Mouse (Mus musculus): ENCODE data around the gene Rdh5. TPM values are rescaled to one million over a fixed set of nuclear protein-coding genes. Genes with fewer than 3 reads are reported as not detected.

Gene Rdh5
- total RNA-seq, 2 experiments from 2014 or later, result 9.8 to 11.8 TPM

- no peak for DNase-seq (ENCODE audit: low spot score in 2 of 2)
These were observed 44.4 kb downstream of the Rdh5 start for GRCm38 (mm10) chr10:128878291-128878690.

- no peak for DNase-seq (ENCODE audit: low spot score in 2 of 2)
These were observed 52.3 kb downstream of the Rdh5 start for GRCm38 (mm10) chr10:128870341-128870740.

DNA sequence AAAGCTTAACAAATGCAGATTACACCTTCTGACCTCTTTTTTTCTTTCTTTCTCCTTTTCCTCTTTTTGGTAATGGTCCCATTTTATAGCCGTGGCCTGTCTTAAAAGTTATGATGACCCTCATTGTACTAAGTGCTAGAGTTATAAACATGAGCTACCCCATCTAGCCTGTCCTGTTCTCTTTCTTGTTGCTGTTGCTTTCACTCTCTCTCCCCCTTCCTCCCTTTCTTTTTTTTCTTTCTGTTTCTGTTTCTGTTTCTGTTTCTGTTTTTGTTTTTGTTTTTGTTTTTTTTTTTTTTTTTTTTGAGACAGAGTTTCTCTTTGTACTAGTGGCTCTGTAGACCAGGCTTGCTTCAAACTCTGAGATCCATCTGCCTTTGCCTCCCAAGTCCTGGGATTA is 56.2 kb downstream of the Rdh5 start:
- no peak for DNase-seq (ENCODE audit: low spot score in 2 of 2)

GRCm38 (mm10) chr10:128866042-128866441 is 56.6 kb downstream of the Rdh5 start:
- DNase-seq (ENCODE audit: low spot score in 2 of 2), result no peak

Other genes with a start within 250 kb of the Rdh5 start
- gene Suox, start 248.8 kb downstream of the Rdh5 start, total RNA-seq (2021), result 10 to 100 TPM; 29.4 to 37.6 TPM
- gene Rab5b, start 226.6 kb downstream of the Rdh5 start, total RNA-seq (2021), result 100 to 1,000 TPM; 112 to 122 TPM
- gene Pmel, start 218.7 kb downstream of the Rdh5 start, total RNA-seq (2021), result 1 to 10 TPM in 1 of 2 experiments, under 1 TPM in 1; 0.42 to 1.1 TPM
- gene Cdk2, start 217.9 kb downstream of the Rdh5 start, total RNA-seq (2021), result 10 to 100 TPM; 12.8 to 13.1 TPM
- gene Dgka, start 178.0 kb downstream of the Rdh5 start, total RNA-seq (2021), result 10 to 100 TPM; 16.3 to 18.1 TPM
- 10 to 100 TPM; 21.6 to 23.8 TPM for gene Pym1, start 175.0 kb downstream of the Rdh5 start, total RNA-seq (2021)
- 10 to 100 TPM; 33.1 to 41.7 TPM for gene Mmp19, start 132.0 kb downstream of the Rdh5 start, total RNA-seq (2021)
- 10 to 100 TPM; 60.0 to 67.1 TPM for gene Dnajc14, start 118.8 kb downstream of the Rdh5 start, total RNA-seq (2021)
- gene Tmem198b, start 118.5 kb downstream of the Rdh5 start, total RNA-seq (2021), result 1 to 10 TPM; 6.7 to 7.6 TPM
- gene Sarnp, start 105.6 kb downstream of the Rdh5 start, total RNA-seq (2021), result 10 to 100 TPM; 52.6 to 53.4 TPM
- 10 to 100 TPM; 45.2 to 52.3 TPM for gene Ormdl2, start 101.2 kb downstream of the Rdh5 start, total RNA-seq (2021)
- 1 to 10 TPM; 1.4 to 1.9 TPM for gene Gdf11, start 31.2 kb downstream of the Rdh5 start, total RNA-seq (2021)
- 100 to 1,000 TPM; 288 to 358 TPM for gene Cd63, start 21.9 kb downstream of the Rdh5 start, total RNA-seq (2021)
- 100 to 1,000 TPM; 177 to 191 TPM for gene Bloc1s1, start 1.1 kb upstream of the Rdh5 start, total RNA-seq (2021)
- gene Itga7, start 10.9 kb upstream of the Rdh5 start, total RNA-seq (2021), result 10 to 100 TPM; 10.7 to 25.7 TPM
- gene Mettl7b, start 38.1 kb upstream of the Rdh5 start, total RNA-seq (2021), result under 1 TPM; 0.32 to 0.33 TPM
- gene Olfr9, start 66.5 kb upstream of the Rdh5 start, total RNA-seq (2021), result not detected
- not detected for gene Olfr763, start 87.9 kb upstream of the Rdh5 start, total RNA-seq (2021)
- gene Olfr764-ps1, start 117.0 kb upstream of the Rdh5 start, total RNA-seq (2021), result not detected
- gene Olfr765, start 127.1 kb upstream of the Rdh5 start, total RNA-seq (2021), result not detected
- gene Olfr766-ps1, start 146.1 kb upstream of the Rdh5 start, total RNA-seq (2021), result not detected
- gene Olfr767, start 160.0 kb upstream of the Rdh5 start, total RNA-seq (2021), result not detected
- gene Olfr768, start 176.5 kb upstream of the Rdh5 start, total RNA-seq (2021), result not detected
- gene Olfr769, start 195.0 kb upstream of the Rdh5 start, total RNA-seq (2021), result not detected
- gene Olfr770, start 216.1 kb upstream of the Rdh5 start, total RNA-seq (2021), result not detected
- not detected for gene Olfr771, start 241.9 kb upstream of the Rdh5 start, total RNA-seq (2021)

All from adrenal gland, adult 18-20 months (tissue).